Mouse (Mus musculus) liver, embryonic 15.5 days (tissue): Measurements from ENCODE around the gene Zfp712. TPM values are rescaled to one million over a fixed set of nuclear protein-coding genes. Genes with fewer than 3 reads are reported as not detected.
A peak's percentile ranks its signal among the peaks of the same experiment; 100 is the strongest.

ENCODE experiments used
- ATAC-seq: fragments of 200-750 bp; cut with Nextera tagmentation; 2 replicates; pipeline ENCODE4 v1.8.0; 2017; ENCODE audit warnings: moderate number of reproducible peaks, mild to moderate bottlenecking, moderate library complexity; ENCODE audit not compliant: insufficient read depth
- H3K27ac ChIP-seq: fragments of 300-500 bp; sonication (generic); replicated peaks from 2 replicates; pipeline ENCODE4 v1.5.1; 2015; ENCODE audit warnings: mild to moderate bottlenecking, inconsistent platforms
- H3K27me3 ChIP-seq: fragments of 300-500 bp; sonication (generic); 2 replicates; pipeline ENCODE4 v1.6.1; 2015; ENCODE audit warnings: mild to moderate bottlenecking, inconsistent platforms
- H3K36me3 ChIP-seq: fragments of 300-500 bp; sonication (generic); replicated peaks from 2 replicates; pipeline ENCODE4 v1.6.1; 2015; ENCODE audit warnings: moderate library complexity, mild to moderate bottlenecking, inconsistent platforms
- H3K4me1 ChIP-seq: fragments of 300-500 bp; sonication (generic); replicated peaks from 2 replicates; pipeline ENCODE4 v1.6.1; 2015; ENCODE audit warnings: inconsistent platforms
- H3K4me2 ChIP-seq: fragments of 300-500 bp; sonication (generic); 2 replicates; pipeline ENCODE4 v1.6.1; 2015; ENCODE audit warnings: moderate library complexity, mild to moderate bottlenecking, inconsistent platforms
- H3K4me3 ChIP-seq: fragments of 300-500 bp; sonication (generic); replicated peaks from 2 replicates; pipeline ENCODE4 v1.5.1; 2015; ENCODE audit warnings: mild to moderate bottlenecking, inconsistent platforms
- H3K9ac ChIP-seq: fragments of 300-500 bp; sonication (generic); 2 replicates; pipeline ENCODE4 v1.6.1; 2015; ENCODE audit warnings: moderate library complexity, mild to moderate bottlenecking, inconsistent platforms
- H3K9me3 ChIP-seq: fragments of 300-500 bp; sonication (generic); replicated peaks from 2 replicates; pipeline ENCODE4 v1.6.1; 2016; ENCODE audit warnings: inconsistent platforms
- WGBS: fragments of 180-500 bp; shearing (Covaris S2); methylation state at CpG from one replicate; pipeline ENCODE4 v1.1.7; 2015; ENCODE audit warnings: mixed read lengths; ENCODE audit not compliant: insufficient replicate concordance; 5-methylcytosine and 5-hydroxymethylcytosine counted together
- polyA plus RNA-seq: library from polyadenylated mRNA; unstranded; fragments of >200 nt; fragmentation: Nextera tagmentation; extraction: Ambion mirVana; gene quantifications from 2 replicates; pipeline ENCODE4 v1.2.1, GENCODE M21; 2015

Zfp712 gene
- polyA plus RNA-seq, 1 experiment from 2014 or later = 0.81 TPM

GRCm38 (mm10) chr13:67062427-67062826, 1.5 kb upstream of the Zfp712 start:
- Histone ChIP-seq H3K4me1 (peaks cover 15% of the 10 kb centered on the region), H3K27me3 (no peaks in the 10 kb centered on the region), H3K36me3 (no peaks in the 10 kb centered on the region), H3K9ac (no peak overlapping the region), H3K4me2 (no peak overlapping the region), H3K9me3 (no peaks in the 10 kb centered on the region), H3K4me3 (no peak overlapping the region), H3K27ac (no peak overlapping the region)
- no peak for ATAC-seq
- 54% methylated on average over 7 of the region's 7 CpGs for WGBS

GRCm38 (mm10) chr13:67060161-67060785, 697 bp downstream of the Zfp712 start:
- no peaks in the 10 kb centered on the region for H3K9me3 ChIP-seq
- peaks cover 15% of the 10 kb centered on the region for H3K4me1 ChIP-seq
- no peaks in the 10 kb centered on the region for H3K27me3 ChIP-seq
- peak overlapping the region; percentile 83 for H3K4me2 ChIP-seq
- H3K4me3 ChIP-seq = peak overlapping the region; percentile 84
- WGBS = 4% methylated on average over 12 of the region's 12 CpGs
- H3K9ac ChIP-seq = peak overlapping the region; percentile 73
- peak overlapping the region; percentile 95 for H3K27ac ChIP-seq
- no peaks in the 10 kb centered on the region for H3K36me3 ChIP-seq
- ATAC-seq = peak; percentile 43

Other genes with a start within 250 kb of the Zfp712 start
- gene Gm10767, start 156.3 kb downstream of the Zfp712 start, polyA plus RNA-seq = 0.28 and 0.47 TPM in 2 replicates
- 0.52 and 0.88 TPM in 2 replicates for gene Zfp708, start 36.8 kb upstream of the Zfp712 start, polyA plus RNA-seq
- 1.2 and 1.6 TPM in 2 replicates for gene Gm28557, start 47.4 kb upstream of the Zfp712 start, polyA plus RNA-seq
- gene Rslcan18, start 55.1 kb upstream of the Zfp712 start, polyA plus RNA-seq = 0.14 and 0.20 TPM in 2 replicates
- gene Zfp759, start 60.5 kb upstream of the Zfp712 start, polyA plus RNA-seq = 0.40 and 0.44 TPM in 2 replicates
- 1.0 and 1.2 TPM in 2 replicates for gene Rsl1, start 112.0 kb upstream of the Zfp712 start, polyA plus RNA-seq
- 0.23 and 0.32 TPM in 2 replicates for gene Zfp455, start 133.3 kb upstream of the Zfp712 start, polyA plus RNA-seq
- 0.32 and 0.39 TPM in 2 replicates for gene Zfp458, start 217.3 kb upstream of the Zfp712 start, polyA plus RNA-seq
- gene Zfp457, start 245.3 kb upstream of the Zfp712 start, polyA plus RNA-seq = 0.23 and 0.24 TPM in 2 replicates